Mouse (Mus musculus) cerebral cortex, adult 2 months (tissue): ENCODE results near the gene Kctd2.

ENCODE experiments used
- WGBS: fragments of 180-500 bp; shearing (Covaris S2); methylation state at CpG from one replicate; pipeline ENCODE4 v1.1.7; 2018; 5-methylcytosine and 5-hydroxymethylcytosine counted together

Gene Kctd2

GRCm38 (mm10) chr11:115473626-115474275 lies 53.8 kb downstream of the Kctd2 start:
- 20% methylated on average over 15 of the region's 15 CpGs for WGBS

DNA sequence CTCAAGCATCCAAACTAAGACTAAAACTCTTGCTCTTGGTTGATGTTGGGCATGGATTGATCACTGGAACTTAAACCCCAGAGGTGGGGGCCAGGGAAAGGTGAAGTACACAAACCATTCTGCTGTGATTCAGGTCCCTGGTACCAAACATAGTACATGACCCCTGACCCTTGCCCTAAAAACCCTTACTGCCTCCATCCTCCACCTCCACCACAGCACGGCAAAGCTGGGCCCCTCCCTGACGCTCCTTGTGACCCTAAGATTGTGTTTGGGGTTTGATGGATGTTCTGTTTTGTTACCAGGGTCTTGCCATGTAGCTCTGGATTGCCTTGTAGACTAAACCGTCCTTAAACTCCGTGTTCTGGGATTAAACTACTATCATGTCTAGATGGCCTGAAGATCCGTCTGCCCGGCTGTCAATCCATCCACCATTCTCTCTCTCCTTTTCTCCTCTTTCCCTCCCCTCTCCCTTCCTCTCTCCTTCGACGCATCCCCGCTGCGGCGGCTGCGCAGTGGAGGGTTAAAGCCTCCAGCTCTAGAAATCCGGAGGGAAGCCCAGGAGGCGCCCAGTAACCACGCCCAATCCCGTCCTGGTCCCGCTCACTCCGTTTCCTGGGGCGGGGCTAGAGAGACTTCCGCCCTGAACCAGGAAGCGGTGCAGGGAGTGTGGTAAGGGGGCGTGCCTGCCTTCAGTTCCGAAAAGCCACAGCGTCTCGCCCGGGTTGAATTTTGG lies 55.3 kb downstream of the Kctd2 start, which contains the start of gene Armc7:
Armc7 (plus strand) TSS at position 643 of the 733 bp plus-strand sequence.
- WGBS, result under 1% methylated on average over 26 of the region's 26 CpGs

GRCm38 (mm10) chr11:115475758-115476237 lies 55.9 kb downstream of the Kctd2 start:
- 2% methylated on average over 28 of the region's 28 CpGs for WGBS

GRCm38 (mm10) chr11:115476630-115477029 lies 56.7 kb downstream of the Kctd2 start:
- WGBS, result 74% methylated on average over 4 of the region's 4 CpGs

- 85% methylated on average over 7 of the region's 7 CpGs for WGBS
Measured at GRCm38 (mm10) chr11:115477388-115477787, 57.5 kb downstream of the Kctd2 start.

- WGBS, result 43% methylated on average over 9 of the region's 9 CpGs
Measured at GRCm38 (mm10) chr11:115478296-115478938, 58.5 kb downstream of the Kctd2 start.
